Mouse (Mus musculus) thymus, postnatal 4 days (tissue): ENCODE measurements around the gene Fpr-rs3.

Experiments
- DNase-seq: peaks from one replicate; pipeline ENCODE4 v3.0.0; 2021

The Fpr-rs3 gene

DNA sequence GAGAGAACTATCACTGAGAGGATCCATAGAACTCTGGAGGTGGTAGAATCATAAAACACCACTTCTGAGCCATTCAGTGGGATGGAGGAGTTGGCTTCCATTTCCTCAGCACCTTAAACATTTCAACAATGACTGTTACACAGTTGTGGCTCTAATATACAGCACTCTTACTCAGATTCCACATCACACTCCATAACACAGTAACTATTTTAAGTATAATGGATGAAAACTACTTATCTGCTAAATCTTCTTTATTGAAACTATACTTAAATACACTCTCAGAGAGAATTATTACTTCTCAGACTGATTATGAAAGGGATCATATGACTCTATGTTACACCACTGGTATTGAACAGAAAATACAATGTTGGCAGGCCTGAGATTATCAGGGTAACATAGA, at the start of gene Fpr-rs3:
Fpr-rs3 (minus strand) TSS at position 101 of the 400 bp plus-strand sequence.
- no peak for DNase-seq

DNA sequence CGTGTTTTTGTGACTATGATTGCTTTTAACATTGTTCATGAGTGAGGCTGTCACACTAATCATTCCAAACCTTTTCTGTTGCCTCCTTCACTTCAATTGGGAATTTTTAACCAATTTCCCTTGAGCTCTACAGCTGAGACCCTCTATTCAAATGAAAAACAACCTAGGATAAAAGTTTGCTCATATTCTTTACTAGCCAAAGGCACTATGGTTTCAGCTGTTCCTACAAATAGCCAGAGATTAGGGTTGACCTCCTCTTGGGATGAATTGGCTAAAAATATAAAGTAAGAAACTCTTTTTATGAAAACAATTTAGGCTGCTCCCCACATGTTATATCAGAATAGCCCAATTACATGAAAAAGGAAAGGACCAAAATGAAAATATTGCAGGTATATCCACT, 28.4 kb downstream of the Fpr-rs3 start, which contains the start of gene Vmn2r110:
Vmn2r110 (minus strand) TSS at position 101 of the 400 bp plus-strand sequence.
- no peak for DNase-seq
